Mouse (Mus musculus) heart, postnatal 0 days (tissue): Measurements from ENCODE around the gene Naa60. TPM values are rescaled to one million over a fixed set of nuclear protein-coding genes. Genes with fewer than 3 reads are reported as not detected.

Experiments
- ATAC-seq: fragments of 200-750 bp; cut with Nextera tagmentation; 2 replicates; pipeline ENCODE4 v1.8.0; 2017; ENCODE audit warnings: low read depth, moderate number of reproducible peaks, moderate library complexity; ENCODE audit not compliant: insufficient read depth
- DNase-seq: peaks from one replicate; pipeline ENCODE4 v3.0.0-alpha.2; 2016; ENCODE audit warnings: low spot score
- H3K27ac ChIP-seq: fragments of 300-500 bp; sonication (generic); 2 replicates; pipeline ENCODE4 v1.5.1; 2014; ENCODE audit warnings: low read depth, mild to moderate bottlenecking
- H3K27me3 ChIP-seq: fragments of 300-500 bp; sonication (generic); 2 replicates; pipeline ENCODE4 v1.6.1; 2014; ENCODE audit warnings: low read length, mixed read lengths; ENCODE audit not compliant: control insufficient read depth, insufficient read depth
- H3K36me3 ChIP-seq: fragments of 300-500 bp; sonication (generic); replicated peaks from 2 replicates; pipeline ENCODE4 v1.6.1; 2014; ENCODE audit warnings: low read length, mixed read lengths; ENCODE audit not compliant: control insufficient read depth, insufficient read depth
- H3K4me1 ChIP-seq: fragments of 300-500 bp; sonication (generic); 2 replicates; pipeline ENCODE4 v1.6.1; 2014; ENCODE audit warnings: antibody characterized with exemption; ENCODE audit not compliant: control insufficient read depth, insufficient read depth
- H3K4me2 ChIP-seq: fragments of 300-500 bp; sonication (generic); 2 replicates; pipeline ENCODE4 v1.6.1; 2014; ENCODE audit warnings: low read depth, mild to moderate bottlenecking, low read length, moderate library complexity
- H3K4me3 ChIP-seq: fragments of 300-500 bp; sonication (generic); 2 replicates; pipeline ENCODE4 v1.5.1; 2014; ENCODE audit warnings: low read depth, low read length
- H3K9ac ChIP-seq: fragments of 300-500 bp; sonication (generic); replicated peaks from 2 replicates; pipeline ENCODE4 v1.6.1; 2014; ENCODE audit warnings: low read depth, low read length, mixed read lengths
- H3K9me3 ChIP-seq: fragments of 300-500 bp; sonication (generic); replicated peaks from 2 replicates; pipeline ENCODE4 v1.6.1; 2016; ENCODE audit warnings: low read length; ENCODE audit not compliant: control insufficient read depth
- CTCF ChIP-seq: IDR thresholded peaks from 2 replicates; pipeline ENCODE4 v1.5.1; 2016; ENCODE audit warnings: antibody characterized with exemption, control low read depth, low read depth
- EP300 ChIP-seq: IDR thresholded peaks from 2 replicates; pipeline ENCODE4 v1.6.1; 2016; ENCODE audit warnings: antibody characterized with exemption, low read depth
- WGBS: fragments of 180-500 bp; shearing (Covaris S2); extraction: QIAGEN DNeasy Blood & Tissue Kit; methylation state at CpG from one replicate; pipeline ENCODE4 v1.1.7; 2014; 5-methylcytosine and 5-hydroxymethylcytosine counted together
- polyA plus RNA-seq: library from polyadenylated mRNA; unstranded; fragments of >200 nt; fragmentation: Nextera tagmentation; extraction: Ambion mirVana; gene quantifications from 2 replicates; pipeline ENCODE4 v1.2.1, GENCODE M21; 2015
- total RNA-seq: library from RNA; depleted of rRNA; stranded (reverse); fragments of >200 nt; gene quantifications from 2 replicates; pipeline ENCODE4 v1.2.3, GENCODE M21; 2014; ENCODE audit warnings: low replicate concordance; rRNA removed

Naa60 gene
- total RNA-seq (23.6 and 24.2 TPM in 2 replicates), polyA plus RNA-seq (32.2 and 33.0 TPM in 2 replicates)

GRCm38 (mm10) chr16:3872216-3873047, at the start of gene Naa60:
Gene Naa60, plus strand, starts transcription at chr16:3872375.
- Histone ChIP-seq H3K4me1 (peaks cover 11% of the 10 kb centered on the region), H3K4me3 (peak within 1 kb of the TSS; percentile 52), H3K4me2 (peak within 1 kb of the TSS; percentile 97), H3K27ac (peak within 1 kb of the TSS; percentile 66), H3K9me3 (no peaks in the 10 kb centered on the region), H3K36me3 (peaks cover 15% of the 10 kb centered on the region; the same call in 1 of the 2 replicates), H3K9ac (peak within 1 kb of the TSS; percentile 46), H3K27me3 (no peaks in the 10 kb centered on the region)
- ATAC-seq (peak; percentile 99), DNase-seq (peak; percentile 92)
- 3% methylated on average over 47 of the region's 47 CpGs for WGBS
- no peak for TF ChIP-seq CTCF

- H3K36me3 ChIP-seq = no peaks in the 10 kb centered on the region
- no peak overlapping the region for H3K27ac ChIP-seq
- H3K9ac ChIP-seq = no peak overlapping the region
- WGBS = 51% methylated on average over 3 of the region's 3 CpGs
- no peak overlapping the region for H3K4me2 ChIP-seq
- no peaks in the 10 kb centered on the region for H3K27me3 ChIP-seq
- no peaks in the 10 kb centered on the region for H3K4me1 ChIP-seq
- no peak for TF ChIP-seq CTCF
- TF ChIP-seq EP300 = no peak
- no peak for ATAC-seq
- no peak for DNase-seq
- peaks cover 3% of the 10 kb centered on the region; the same call in 1 of the 2 replicates for H3K9me3 ChIP-seq
- H3K4me3 ChIP-seq = no peak overlapping the region
Observed at GRCm38 (mm10) chr16:3828021-3828420, 44.2 kb upstream of the Naa60 start.

DNA sequence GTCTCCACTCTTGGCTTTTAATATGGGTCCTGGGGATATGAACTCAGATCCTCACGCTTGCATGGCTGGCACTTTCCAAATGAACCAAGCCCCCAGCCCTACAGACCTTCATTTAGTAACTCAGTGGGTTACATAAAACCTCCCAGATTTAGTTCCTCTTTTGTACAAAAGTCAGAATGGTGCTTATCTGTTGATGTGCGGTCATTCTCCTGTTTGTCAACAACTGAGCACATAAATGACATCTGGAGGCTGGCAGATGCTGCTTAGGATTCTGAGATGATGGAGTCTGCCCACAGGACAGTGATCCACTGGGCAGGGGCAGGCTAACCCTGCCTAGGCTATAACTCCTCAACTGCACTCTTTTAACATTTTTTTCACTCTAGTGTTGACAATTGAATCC, 42.4 kb upstream of the Naa60 start:
- no peaks in the 10 kb centered on the region for H3K36me3 ChIP-seq
- TF ChIP-seq EP300 = no peak
- no peak for TF ChIP-seq CTCF
- H3K4me3 ChIP-seq = no peak overlapping the region
- no peaks in the 10 kb centered on the region for H3K27me3 ChIP-seq
- no peaks in the 10 kb centered on the region for H3K4me1 ChIP-seq
- no peak for ATAC-seq
- DNase-seq = no peak
- H3K4me2 ChIP-seq = no peak overlapping the region
- peaks cover 3% of the 10 kb centered on the region; the same call in 1 of the 2 replicates for H3K9me3 ChIP-seq
- H3K27ac ChIP-seq = no peak overlapping the region
- no peak overlapping the region for H3K9ac ChIP-seq
- 72% methylated on average over 2 of the region's 2 CpGs for WGBS

- no peak for ATAC-seq
- Histone ChIP-seq H3K36me3 (no peaks in the 10 kb centered on the region), H3K27ac (no peak within 1 kb of the TSS), H3K4me2 (no peak within 1 kb of the TSS), H3K4me1 (no peaks in the 10 kb centered on the region), H3K27me3 (no peaks in the 10 kb centered on the region), H3K9me3 (no peaks in the 10 kb centered on the region; the same call in 1 of the 2 replicates), H3K9ac (no peak within 1 kb of the TSS), H3K4me3 (no peak within 1 kb of the TSS)
- no peak for DNase-seq
- no peak for TF ChIP-seq CTCF
- TF ChIP-seq EP300 = no peak
Observed at GRCm38 (mm10) chr16:3830588-3831109, 41.5 kb upstream of the Naa60 start, which contains the start of gene Olfr15. Gene Olfr15, plus strand, starts transcription at chr16:3830878.

DNA sequence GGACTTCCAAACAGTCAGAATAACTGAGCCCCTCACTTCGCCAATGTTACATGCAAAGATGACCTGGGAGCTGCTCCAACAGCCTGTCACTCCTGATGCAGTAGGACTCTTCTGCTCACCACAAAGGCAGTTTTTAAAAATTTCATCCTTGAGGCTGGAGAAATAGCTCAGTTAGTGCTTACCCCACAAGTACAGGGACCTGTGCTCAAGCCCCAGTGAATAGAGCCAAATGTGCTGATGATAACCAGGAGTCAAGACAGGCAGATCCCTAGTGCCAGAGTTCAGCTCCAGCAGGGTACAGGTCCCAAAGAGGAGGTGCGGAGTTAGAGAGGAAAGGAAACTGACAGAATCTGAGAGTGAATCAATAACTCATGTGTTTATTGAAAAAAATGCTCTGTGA, 36.7 kb upstream of the Naa60 start:
- Histone ChIP-seq H3K27me3 (no peaks in the 10 kb centered on the region; the same call in 1 of the 2 replicates), H3K27ac (no peak overlapping the region), H3K9ac (no peak overlapping the region), H3K4me2 (no peak overlapping the region), H3K4me3 (no peak overlapping the region), H3K9me3 (no peaks in the 10 kb centered on the region), H3K36me3 (no peaks in the 10 kb centered on the region), H3K4me1 (no peaks in the 10 kb centered on the region)
- no peak for TF ChIP-seq EP300
- no peak for TF ChIP-seq CTCF
- DNase-seq = no peak
- ATAC-seq = no peak
- 75% methylated on average over 2 of the region's 2 CpGs for WGBS
